Mouse (Mus musculus) kidney, postnatal 4 days (tissue): Measurements from ENCODE around the gene C2.
A peak's percentile ranks its signal among the peaks of the same experiment; 100 is the strongest.
"Not testable (repeated sequence)": the region's sequence is repeated elsewhere in the genome, so short reads cannot be mapped to it uniquely, and the experiment has no call there.

ENCODE experiments used
- DNase-seq, 2 experiments: peaks; one replicate each; pipeline ENCODE4 v3.0.0; 2021; ENCODE audit warnings: mixed read lengths in 2 of 2

Gene C2

DNA sequence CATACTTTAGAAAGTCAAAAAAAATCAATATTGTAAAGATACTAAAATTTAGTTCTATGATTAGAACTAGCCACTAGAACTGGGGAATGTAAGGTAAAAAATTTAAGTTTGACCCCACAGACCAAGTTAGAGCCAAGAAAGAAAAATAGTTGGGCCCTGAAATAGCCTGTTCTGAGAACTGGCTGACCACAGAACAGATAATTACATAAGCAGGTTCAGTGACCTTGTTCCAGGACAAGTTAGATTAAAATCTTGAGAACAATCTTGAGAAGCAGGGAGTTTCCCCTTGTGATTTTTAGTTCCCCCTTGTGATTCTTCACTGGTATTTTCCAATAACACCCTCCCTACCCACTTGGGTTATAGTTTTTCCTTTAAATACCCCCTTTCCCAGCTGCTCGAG lies 67.3 kb downstream of the C2 start:
- DNase-seq, result not testable (repeated sequence)

GRCm38 (mm10) chr17:34814818-34815370 lies 83.2 kb downstream of the C2 start:
- no peak for DNase-seq

DNA sequence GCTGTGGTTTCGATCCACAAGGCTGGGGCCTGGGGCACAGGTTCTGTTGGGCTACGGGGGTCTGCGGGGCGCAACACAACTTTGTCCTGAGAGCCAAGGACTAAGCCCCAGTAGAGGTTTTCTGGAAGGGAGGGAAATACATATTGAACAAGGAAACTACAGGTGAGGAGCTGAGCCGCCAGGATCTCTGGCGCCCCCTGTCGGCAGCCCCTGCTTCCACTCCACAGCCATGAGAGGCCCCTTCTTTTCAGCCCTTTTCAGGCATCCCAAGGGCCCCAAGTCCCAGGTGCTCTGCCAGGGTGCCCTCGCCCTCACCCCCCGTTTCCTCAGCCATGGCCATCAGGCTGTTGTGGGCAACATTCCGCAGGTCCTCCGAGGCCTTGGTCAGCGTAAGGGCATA lies 84.3 kb downstream of the C2 start:
- DNase-seq, result peak; percentile 57 to 65
